Mouse (Mus musculus) cortical plate, adult 2 months (tissue): ENCODE measurements around the gene Cdk18.

Experiments used
- CTCF ChIP-seq: fragments of 200-500 bp; IDR thresholded peaks from 2 replicates; pipeline ENCODE4 v1.5.1; 2011; ENCODE audit warnings: mild to moderate bottlenecking, control low read depth, low read length; ENCODE audit not compliant: insufficient read depth; ENCODE audit errors: extremely low read depth
- POLR2A ChIP-seq: fragments of 200-500 bp; IDR thresholded peaks from 2 replicates; pipeline ENCODE4 v1.6.1; 2011; ENCODE audit warnings: mild to moderate bottlenecking, low read length, control low read depth; ENCODE audit not compliant: insufficient read depth; ENCODE audit errors: extremely low read depth

- TF ChIP-seq CTCF (no peak), POLR2A (no peak)
Observed at GRCm38 (mm10) chr1:132089767-132090166, 49.7 kb downstream of the Cdk18 start.
